Mouse (Mus musculus) ES-E14 (cell line): ENCODE data around the gene Col24a1. TPM values are rescaled to one million over a fixed set of nuclear protein-coding genes. Genes with fewer than 3 reads are reported as not detected.

Experiments used
- DNase-seq: peaks from one replicate; pipeline ENCODE4 v3.0.0-alpha.2; 2013; ENCODE audit warnings: low read depth, low spot score
- H3K27ac ChIP-seq: 2 replicates; pipeline ENCODE4 v1.5.1; 2012; ENCODE audit warnings: low read depth, mild to moderate bottlenecking, low read length, moderate library complexity, mixed read lengths; ENCODE audit not compliant: poor library complexity, insufficient read depth, severe bottlenecking
- H3K36me3 ChIP-seq: 2 replicates; pipeline ENCODE4 v1.6.1; 2012; ENCODE audit warnings: mild to moderate bottlenecking, low read length, moderate library complexity, mixed read lengths; ENCODE audit not compliant: control insufficient read depth, poor library complexity, insufficient read depth, severe bottlenecking
- H3K4me1 ChIP-seq, 2 experiments: fragments of 150-350 bp in 1 of 2; sonication (generic) in 1 of 2; 2 replicates each; pipeline ENCODE4 v1.6.1; 2012; ENCODE audit warnings: low read length in 2 of 2, mild to moderate bottlenecking in 1 of 2, mixed read lengths in 1 of 2; ENCODE audit not compliant: control insufficient read depth in 2 of 2, insufficient read depth in 2 of 2, poor library complexity in 1 of 2
- H3K4me3 ChIP-seq, 2 experiments: fragments of 150-350 bp in 1 of 2; sonication (generic) in 1 of 2; 2 replicates each; pipeline ENCODE4 v1.5.1; 2012; ENCODE audit warnings: low read length in 2 of 2, low read depth in 1 of 2, mild to moderate bottlenecking in 1 of 2, mixed read lengths in 1 of 2; ENCODE audit not compliant: insufficient read depth in 1 of 2, poor library complexity in 1 of 2, severe bottlenecking in 1 of 2
- H3K9ac ChIP-seq: 2 replicates; pipeline ENCODE4 v1.6.1; 2012; ENCODE audit warnings: low read depth, mild to moderate bottlenecking, low read length, mixed read lengths; ENCODE audit not compliant: poor library complexity, insufficient read depth, severe bottlenecking
- H3K9me3 ChIP-seq: fragments of 150-350 bp; sonication (generic); 2 replicates; pipeline ENCODE4 v1.6.1; 2012; ENCODE audit warnings: low read depth, mild to moderate bottlenecking, low read length; ENCODE audit not compliant: control insufficient read depth, insufficient read depth
- CHD2 ChIP-seq: IDR thresholded peaks from 2 replicates; pipeline ENCODE4 v1.6.1; 2014; ENCODE audit warnings: mild to moderate bottlenecking, low read depth, low read length, inconsistent platforms
- HCFC1 ChIP-seq: IDR thresholded peaks from 2 replicates; pipeline ENCODE4 v1.6.1; 2012; ENCODE audit warnings: low read length, inconsistent platforms, borderline replicate concordance; ENCODE audit not compliant: insufficient read depth
- MAFK ChIP-seq: IDR thresholded peaks from 2 replicates; pipeline ENCODE4 v1.6.1; 2014; ENCODE audit warnings: mild to moderate bottlenecking, low read depth, low read length, inconsistent platforms; ENCODE audit not compliant: insufficient read depth
- ZC3H11A ChIP-seq: IDR thresholded peaks from 2 replicates; pipeline ENCODE4 v1.6.1; 2012; ENCODE audit warnings: low read depth, mild to moderate bottlenecking, inconsistent platforms, low read length, borderline replicate concordance
- ZNF384 ChIP-seq: IDR thresholded peaks from 2 replicates; pipeline ENCODE4 v1.6.1; 2012; ENCODE audit warnings: low read depth, low read length, inconsistent platforms
- in situ Hi-C, 2 experiments: fragments of 600-800 bp; cut with MboI; formaldehyde crosslinking; loops; one replicate each; pipeline ENCODE4 v1.15.1; 2025; ENCODE audit warnings: low sequenced_read_pairs in 2 of 2, inconsistent platforms in 1 of 2; ENCODE audit not compliant: unreplicated experiment in 2 of 2
- total RNA-seq: library from RNA; depleted of rRNA; stranded (reverse); fragments of 300-350 nt; gene quantifications from 2 replicates; pipeline ENCODE4 v1.2.3, GENCODE M21; 2012

Gene Col24a1
- total RNA-seq, 1 experiment = 0.09 TPM

DNA sequence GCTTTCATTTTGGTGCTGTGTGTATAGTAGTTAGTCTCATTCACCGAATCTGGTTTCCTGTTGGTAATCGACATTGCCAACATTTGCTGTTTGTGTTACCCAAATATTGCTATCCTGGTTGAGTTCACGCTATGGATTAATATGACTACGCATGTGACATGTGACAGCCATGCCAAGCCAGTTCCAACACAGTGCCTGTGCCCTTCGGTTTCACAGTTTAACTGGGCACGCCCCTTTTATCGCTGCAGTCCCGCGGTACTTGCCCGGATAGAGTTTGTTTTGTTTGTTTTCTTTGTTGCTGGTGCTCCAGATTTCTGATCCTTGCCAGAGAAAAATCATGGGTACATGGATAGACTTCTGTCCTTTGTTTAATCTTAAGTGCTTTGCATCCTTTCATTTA, 263.9 kb downstream of the Col24a1 start:
- in situ Hi-C loops = no loop called here
- Histone ChIP-seq H3K9ac (no peak overlapping the region), H3K4me3 (no peak overlapping the region), H3K27ac (no peak overlapping the region), H3K9me3 (no peaks in the 10 kb centered on the region), H3K36me3 (no peaks in the 10 kb centered on the region), H3K4me1 (no peaks in the 10 kb centered on the region)
- TF ChIP-seq HCFC1 (no peak), CHD2 (no peak), ZNF384 (no peak), ZC3H11A (no peak), MAFK (no peak)
- DNase-seq = no peak

DNA sequence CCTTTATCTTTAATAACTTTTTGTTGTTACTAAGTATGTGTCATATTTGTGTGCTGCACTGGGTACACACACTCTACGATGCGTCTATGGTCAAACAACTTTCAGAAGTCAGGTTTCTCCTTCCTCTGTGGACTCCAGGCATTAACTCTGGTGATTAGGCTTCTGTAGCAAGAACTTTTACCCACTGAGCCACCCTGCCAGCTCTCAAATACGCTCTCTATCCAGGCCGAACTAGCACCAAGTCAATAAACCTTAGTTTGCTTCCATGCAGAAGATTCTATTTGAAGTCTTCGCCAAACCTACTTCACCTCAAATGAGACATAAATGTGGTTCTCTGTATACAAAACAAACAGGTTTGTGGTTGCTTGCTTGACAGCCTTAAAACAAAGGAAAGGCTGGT, 267.4 kb downstream of the Col24a1 start:
- H3K27ac ChIP-seq = no peak overlapping the region
- in situ Hi-C loops = no loop called here
- H3K9ac ChIP-seq = no peak overlapping the region
- no peaks in the 10 kb centered on the region for H3K4me1 ChIP-seq
- H3K9me3 ChIP-seq = no peaks in the 10 kb centered on the region
- DNase-seq = no peak
- no peak for TF ChIP-seq ZC3H11A
- no peak for TF ChIP-seq ZNF384
- TF ChIP-seq MAFK = no peak
- no peak for TF ChIP-seq CHD2
- TF ChIP-seq HCFC1 = no peak
- H3K4me3 ChIP-seq = no peak overlapping the region
- no peaks in the 10 kb centered on the region for H3K36me3 ChIP-seq

DNA sequence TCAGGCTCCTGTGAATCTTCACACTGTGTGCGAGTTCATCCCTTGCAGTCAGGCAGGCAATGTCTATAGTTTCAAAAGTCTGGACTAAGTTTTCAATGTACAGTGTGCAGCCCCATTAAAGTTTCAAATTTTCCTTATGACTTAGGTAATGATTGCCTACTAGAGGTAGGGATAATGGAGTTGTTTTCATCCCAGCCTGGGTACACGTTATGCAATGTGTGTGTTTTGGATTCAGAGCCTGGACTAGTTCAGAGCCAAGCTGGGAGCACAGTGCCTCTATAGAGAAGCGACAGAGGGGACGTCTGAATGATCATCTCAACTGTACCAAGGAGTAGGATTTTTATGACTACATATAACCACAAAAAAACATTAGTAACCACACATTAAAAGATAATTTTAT, 267.8 kb downstream of the Col24a1 start:
- in situ Hi-C loops = no loop called here
- no peaks in the 10 kb centered on the region for H3K9me3 ChIP-seq
- TF ChIP-seq CHD2 = no peak
- TF ChIP-seq ZNF384 = no peak
- TF ChIP-seq ZC3H11A = no peak
- TF ChIP-seq HCFC1 = no peak
- no peak for TF ChIP-seq MAFK
- no peak for DNase-seq
- no peak overlapping the region for H3K4me3 ChIP-seq
- no peak overlapping the region for H3K9ac ChIP-seq
- H3K36me3 ChIP-seq = no peaks in the 10 kb centered on the region
- H3K27ac ChIP-seq = no peak overlapping the region
- no peaks in the 10 kb centered on the region for H3K4me1 ChIP-seq

DNA sequence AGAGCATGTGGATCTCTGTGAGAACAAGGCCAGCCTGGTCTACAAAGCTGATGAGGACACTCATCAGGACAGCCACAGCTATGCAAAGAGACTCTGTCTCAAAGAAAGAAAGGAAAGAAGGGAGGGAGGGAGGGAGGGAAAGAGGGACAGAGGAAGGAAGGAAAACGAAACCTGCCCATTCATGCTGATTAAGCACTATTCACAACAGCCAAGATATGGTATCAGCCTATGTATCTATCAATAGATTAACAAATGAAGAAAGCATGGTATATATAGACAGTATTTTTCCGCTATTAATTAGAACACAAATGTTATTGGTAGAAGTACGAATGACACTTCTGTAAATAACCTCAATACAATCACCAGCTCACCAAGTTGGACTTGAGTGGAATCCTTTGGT, 282.2 kb downstream of the Col24a1 start:
- no peak for DNase-seq
- TF ChIP-seq ZNF384 = no peak
- TF ChIP-seq HCFC1 = no peak
- TF ChIP-seq ZC3H11A = no peak
- peak; percentile 54; the same call in 1 of the 2 replicates for TF ChIP-seq MAFK
- no peak for TF ChIP-seq CHD2
- Histone ChIP-seq H3K9me3 (no peaks in the 10 kb centered on the region), H3K36me3 (peaks cover 14% of the 10 kb centered on the region), H3K9ac (no peak overlapping the region), H3K4me1 (peaks cover 0 to 2% of the 10 kb centered on the region in 2 experiments; a peak in 2 of 4 replicates), H3K27ac (no peak overlapping the region), H3K4me3 (no peak overlapping the region)
- in situ Hi-C loops = no loop called here

DNA sequence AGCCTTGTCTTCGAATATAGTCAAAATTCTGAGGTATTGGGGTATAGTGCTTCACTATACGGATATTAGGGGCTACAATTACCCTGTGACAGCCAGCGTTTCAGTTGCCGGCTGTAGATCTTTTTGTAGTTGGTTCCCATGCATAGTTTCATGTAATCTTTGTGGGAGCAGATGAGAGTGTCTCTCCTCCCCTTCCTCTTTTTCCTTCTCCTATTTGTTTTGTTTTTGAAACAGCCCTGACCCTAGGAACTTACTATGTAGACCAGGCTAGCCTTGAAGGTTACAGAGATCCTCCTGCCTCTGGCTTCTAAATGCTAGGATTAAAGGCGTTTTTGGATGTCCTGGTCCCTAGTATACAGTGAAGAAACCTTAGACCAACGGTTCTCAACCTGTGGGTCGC, 283.1 kb downstream of the Col24a1 start:
- H3K9me3 ChIP-seq = no peaks in the 10 kb centered on the region
- TF ChIP-seq CHD2 (no peak), HCFC1 (no peak), ZC3H11A (no peak), ZNF384 (no peak), MAFK (no peak)
- H3K4me3 ChIP-seq = no peak overlapping the region
- H3K4me1 ChIP-seq = peaks cover 0 to 2% of the 10 kb centered on the region in 2 experiments; a peak in 2 of 4 replicates
- H3K27ac ChIP-seq = no peak overlapping the region
- no peak for DNase-seq
- no peak overlapping the region for H3K9ac ChIP-seq
- in situ Hi-C loops = no loop called here
- peaks cover 16% of the 10 kb centered on the region for H3K36me3 ChIP-seq
